Mouse (Mus musculus) stomach, postnatal 0 days (tissue): Measurements from ENCODE around the gene 2010003K11Rik.

Source experiments
- CTCF ChIP-seq: IDR thresholded peaks from 2 replicates; pipeline ENCODE4 v1.5.1; 2016; ENCODE audit warnings: antibody characterized with exemption, low read depth, mild to moderate bottlenecking, moderate library complexity
- EP300 ChIP-seq: optimal IDR thresholded peaks from 2 replicates; pipeline ENCODE3; 2016; ENCODE audit warnings: antibody characterized with exemption

DNA sequence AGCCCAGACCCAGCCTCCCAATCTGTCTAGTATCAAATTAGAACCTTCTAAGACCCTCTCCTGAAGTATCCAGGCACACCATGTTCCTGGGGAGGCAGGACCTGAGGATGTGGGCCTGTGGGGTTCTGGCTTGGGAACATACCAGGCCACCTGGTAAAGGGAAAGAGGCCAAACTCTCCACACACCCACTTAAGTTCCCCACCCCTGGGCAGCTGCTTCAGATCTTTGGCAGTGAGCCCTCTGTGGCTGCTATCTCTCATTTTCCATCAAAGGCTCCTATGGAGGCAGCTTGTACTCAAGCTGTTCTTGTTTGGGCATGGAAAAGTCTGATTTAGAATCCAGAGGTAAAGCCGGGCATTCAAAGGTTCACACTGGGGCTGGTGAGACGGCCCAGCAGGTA lies 10.5 kb downstream of the 2010003K11Rik start:
- TF ChIP-seq CTCF (no peak), EP300 (no peak)
